Mouse (Mus musculus): ENCODE data around the gene Hbb-bt.

DNA sequence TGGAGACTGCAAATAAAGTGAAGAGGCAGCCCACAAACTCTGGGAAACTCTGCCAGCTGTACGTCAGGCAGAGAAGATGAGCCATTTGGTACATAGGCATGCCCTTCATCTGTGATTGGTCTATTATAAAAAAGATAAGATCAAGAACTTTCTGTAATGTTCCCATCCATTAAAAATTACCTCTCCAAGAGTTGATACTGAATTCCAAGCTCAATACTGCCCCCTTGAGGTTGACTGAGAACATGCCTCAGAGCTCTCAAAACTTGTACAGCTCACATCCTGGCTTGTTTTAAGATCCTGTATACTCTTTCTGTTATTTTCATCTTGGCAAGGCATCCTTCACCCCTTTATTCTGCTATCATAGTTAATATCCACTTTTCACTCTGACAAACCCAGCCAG is 6.9 kb downstream of the Hbb-bt start:
- TF ChIP-seq POLR2A (IDR thresholded peaks at IDR 0.05; ENCODE audit: extremely low read depth, insufficient read depth, low read length) (no peak), CTCF (IDR thresholded peaks at IDR 0.05; ENCODE audit: extremely low read depth, insufficient read depth, low read length) (peak; percentile 35; the same call in 1 of the 2 replicates)
